Mouse (Mus musculus) kidney, postnatal 0 days (tissue): Measurements from ENCODE around the gene Ostf1. TPM values are rescaled to one million over a fixed set of nuclear protein-coding genes. Genes with fewer than 3 reads are reported as not detected.
A peak's percentile ranks its signal among the peaks of the same experiment; 100 is the strongest.

Experiments
- ATAC-seq: fragments of 200-750 bp; cut with Nextera tagmentation; replicated peaks from 2 replicates; pipeline ENCODE4 v1.8.0; 2017; ENCODE audit warnings: low read depth, moderate number of reproducible peaks, moderate TSS enrichment, moderate library complexity; ENCODE audit not compliant: low FRiP score
- DNase-seq: peaks from one replicate; pipeline ENCODE4 v3.0.0-alpha.2; 2016; ENCODE audit warnings: low spot score
- H3K27ac ChIP-seq: fragments of 300-500 bp; sonication (generic); 2 replicates; pipeline ENCODE4 v1.5.1; 2014; ENCODE audit warnings: mild to moderate bottlenecking
- H3K27me3 ChIP-seq: fragments of 300-500 bp; sonication (generic); 2 replicates; pipeline ENCODE4 v1.6.1; 2014; ENCODE audit warnings: low read length, mixed read lengths; ENCODE audit not compliant: insufficient read depth
- H3K36me3 ChIP-seq: fragments of 300-500 bp; sonication (generic); 2 replicates; pipeline ENCODE4 v1.6.1; 2014; ENCODE audit warnings: low read length, mixed read lengths; ENCODE audit not compliant: insufficient read depth
- H3K4me1 ChIP-seq: fragments of 300-500 bp; sonication (generic); replicated peaks from 2 replicates; pipeline ENCODE4 v1.6.1; 2014; ENCODE audit warnings: antibody characterized with exemption, low read length, mixed read lengths; ENCODE audit not compliant: insufficient read depth
- H3K4me2 ChIP-seq: fragments of 300-500 bp; sonication (generic); 2 replicates; pipeline ENCODE4 v1.6.1; 2014; ENCODE audit warnings: mild to moderate bottlenecking, low read length, moderate library complexity, mixed read lengths
- H3K4me3 ChIP-seq: fragments of 300-500 bp; sonication (generic); replicated peaks from 2 replicates; pipeline ENCODE4 v1.5.1; 2014; ENCODE audit warnings: low read depth, low read length
- H3K9ac ChIP-seq: fragments of 300-500 bp; sonication (generic); 2 replicates; pipeline ENCODE4 v1.6.1; 2014; ENCODE audit warnings: low read depth, low read length
- H3K9me3 ChIP-seq: fragments of 300-500 bp; sonication (generic); replicated peaks from 2 replicates; pipeline ENCODE4 v1.6.1; 2016; ENCODE audit warnings: low read length, inconsistent platforms, mixed read lengths
- CTCF ChIP-seq: IDR thresholded peaks from 2 replicates; pipeline ENCODE4 v1.5.1; 2016; ENCODE audit warnings: antibody characterized with exemption, low read depth, mild to moderate bottlenecking, moderate library complexity
- WGBS: fragments of 180-500 bp; shearing (Covaris S2); extraction: QIAGEN DNeasy Blood & Tissue Kit; methylation state at CpG from one replicate; pipeline ENCODE4 v1.1.7; 2014; 5-methylcytosine and 5-hydroxymethylcytosine counted together
- polyA plus RNA-seq: library from polyadenylated mRNA; unstranded; fragments of >200 nt; fragmentation: Nextera tagmentation; extraction: Ambion mirVana; gene quantifications from 2 replicates; pipeline ENCODE4 v1.2.1, GENCODE M21; 2015

Ostf1 gene
- polyA plus RNA-seq, 1 experiment from 2014 or later, result 191 TPM

- H3K36me3 ChIP-seq, result no peaks in the 10 kb centered on the region
- H3K27me3 ChIP-seq, result no peaks in the 10 kb centered on the region
- peak overlapping the region; percentile 71 for H3K4me3 ChIP-seq
- ATAC-seq, result peak; percentile 23; the same call in 1 of the 2 replicates
- peak overlapping the region; percentile 97 for H3K27ac ChIP-seq
- 53% methylated on average over 1 of the region's 1 CpGs for WGBS
- peak overlapping the region; percentile 83; the same call in 1 of the 2 replicates for H3K9ac ChIP-seq
- peak; percentile 44 for DNase-seq
- peak overlapping the region; percentile 61 for H3K4me2 ChIP-seq
- TF ChIP-seq CTCF, result no peak
- H3K4me1 ChIP-seq, result peaks cover 16% of the 10 kb centered on the region; the same call in 1 of the 2 replicates
- H3K9me3 ChIP-seq, result no peaks in the 10 kb centered on the region
Observed at GRCm38 (mm10) chr19:18629589-18629988, 2.0 kb downstream of the Ostf1 start.

GRCm38 (mm10) chr19:18623894-18624293, 7.7 kb downstream of the Ostf1 start:
- no peak overlapping the region for H3K27ac ChIP-seq
- no peak overlapping the region for H3K4me3 ChIP-seq
- H3K27me3 ChIP-seq, result no peaks in the 10 kb centered on the region
- H3K36me3 ChIP-seq, result no peaks in the 10 kb centered on the region
- no peak overlapping the region for H3K4me2 ChIP-seq
- no peak overlapping the region for H3K9ac ChIP-seq
- no peaks in the 10 kb centered on the region for H3K9me3 ChIP-seq
- ATAC-seq, result no peak
- WGBS, result 75% methylated on average over 2 of the region's 2 CpGs
- no peak for TF ChIP-seq CTCF
- no peak for DNase-seq
- 0 out of 2 replicates have a peak, but pooled peaks cover 4% of the 10 kb centered on the region for H3K4me1 ChIP-seq

DNA sequence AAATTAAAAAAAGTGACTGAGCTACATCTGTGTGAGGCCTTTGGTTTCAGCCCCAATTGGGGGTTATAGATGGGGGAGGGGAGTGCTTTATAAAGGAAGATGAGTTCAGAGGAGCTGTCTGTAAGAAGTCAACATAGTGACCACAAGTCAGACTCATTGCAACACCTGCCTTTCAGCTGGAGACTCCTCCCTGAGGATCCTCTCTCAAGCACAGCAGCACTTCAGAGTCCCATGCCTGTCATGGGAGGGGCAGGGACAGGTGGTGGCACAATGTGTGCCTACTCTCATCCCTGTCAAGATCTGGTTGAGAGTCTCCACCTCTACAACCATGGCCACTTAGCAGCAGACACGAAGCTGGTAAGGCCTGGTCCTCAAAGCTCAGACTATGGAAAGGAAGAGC, 11.9 kb downstream of the Ostf1 start:
- Histone ChIP-seq H3K27ac (no peak overlapping the region), H3K4me1 (0 out of 2 replicates have a peak, but pooled peaks cover 3% of the 10 kb centered on the region), H3K9ac (no peak overlapping the region), H3K4me2 (no peak overlapping the region), H3K4me3 (no peak overlapping the region), H3K36me3 (no peaks in the 10 kb centered on the region), H3K27me3 (no peaks in the 10 kb centered on the region), H3K9me3 (no peaks in the 10 kb centered on the region)
- DNase-seq (no peak), ATAC-seq (no peak)
- WGBS, result 95% methylated on average over 1 of the region's 1 CpGs
- no peak for TF ChIP-seq CTCF

DNA sequence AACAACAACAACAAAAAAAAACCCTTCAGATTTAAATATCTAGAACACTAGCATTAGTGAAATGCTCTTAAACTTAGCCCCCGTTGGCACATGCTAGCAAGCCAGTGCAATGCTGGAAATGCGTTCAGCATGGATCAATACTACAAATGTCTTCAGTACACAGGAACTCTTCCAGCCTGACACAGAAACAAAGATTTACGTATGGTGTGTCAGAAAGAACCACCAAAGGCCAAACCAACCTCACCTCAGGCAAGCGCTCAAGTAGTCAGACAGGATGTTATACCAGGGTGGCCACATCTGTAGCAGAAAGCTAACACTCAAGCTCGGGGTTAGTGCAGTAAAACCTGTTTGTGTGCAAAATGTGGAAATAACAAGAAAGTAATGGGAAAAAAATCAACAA, 12.6 kb downstream of the Ostf1 start:
- 58% methylated on average over 5 of the region's 5 CpGs for WGBS
- no peak for TF ChIP-seq CTCF
- Histone ChIP-seq H3K9ac (no peak overlapping the region), H3K4me2 (no peak overlapping the region), H3K27ac (peak overlapping the region; percentile 11; the same call in 1 of the 2 replicates), H3K4me3 (no peak overlapping the region), H3K4me1 (0 out of 2 replicates have a peak, but pooled peaks cover 3% of the 10 kb centered on the region), H3K36me3 (no peaks in the 10 kb centered on the region), H3K27me3 (no peaks in the 10 kb centered on the region), H3K9me3 (no peaks in the 10 kb centered on the region)
- ATAC-seq (no peak), DNase-seq (no peak)

DNA sequence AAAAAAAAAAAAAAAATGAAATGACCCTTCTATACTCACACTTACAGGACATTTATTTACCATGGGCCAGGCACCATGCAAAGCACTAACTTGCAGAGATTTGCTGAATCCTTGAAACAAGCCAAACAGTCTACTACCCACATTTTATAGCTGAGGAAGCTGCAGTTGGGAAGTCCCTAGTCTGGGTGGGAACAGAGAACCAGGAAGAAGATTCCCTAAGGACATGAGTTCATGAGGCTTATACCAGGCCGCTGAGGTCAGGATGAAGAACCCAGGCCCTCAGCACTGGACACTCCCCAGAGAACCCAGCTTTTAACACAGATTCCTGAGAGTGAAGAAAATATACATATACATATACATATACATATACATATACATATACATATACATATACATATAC, 14.1 kb downstream of the Ostf1 start:
- no peaks in the 10 kb centered on the region for H3K36me3 ChIP-seq
- no peak for ATAC-seq
- WGBS, result 82% methylated on average over 1 of the region's 1 CpGs

DNA sequence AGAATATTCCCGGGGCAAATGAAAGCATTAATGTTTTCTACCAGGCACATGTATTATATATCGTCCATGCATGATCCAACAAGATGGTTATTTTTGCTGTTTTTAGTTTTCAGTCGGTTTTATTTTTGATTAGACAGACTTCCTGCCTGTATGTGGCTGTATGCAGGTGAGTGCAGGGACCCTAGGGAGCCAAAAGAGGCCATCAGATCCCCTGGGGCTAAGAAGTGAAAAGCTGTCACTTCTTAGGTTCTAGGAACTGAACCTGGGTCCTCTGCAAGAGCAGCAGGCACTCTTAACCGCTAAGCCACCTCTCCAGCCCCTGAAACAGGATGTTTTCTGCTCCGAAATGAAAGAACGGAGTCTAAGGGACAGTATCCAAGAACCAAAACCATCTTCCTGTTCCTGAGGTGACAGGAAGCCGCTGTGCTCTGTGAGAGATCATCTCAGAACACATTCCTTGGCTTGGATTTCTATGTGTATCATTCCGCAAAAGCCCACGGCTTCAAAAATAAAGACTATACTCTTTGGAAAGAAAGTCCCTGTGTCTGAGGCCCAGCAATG, 15.9 kb downstream of the Ostf1 start:
- no peak overlapping the region for H3K4me3 ChIP-seq
- 0 out of 2 replicates have a peak overlapping the region, but pooled peaks have one; percentile 8 for H3K4me2 ChIP-seq
- no peaks in the 10 kb centered on the region for H3K4me1 ChIP-seq
- no peaks in the 10 kb centered on the region for H3K9me3 ChIP-seq
- H3K27me3 ChIP-seq, result no peaks in the 10 kb centered on the region
- TF ChIP-seq CTCF, result no peak
- H3K9ac ChIP-seq, result no peak overlapping the region
- DNase-seq, result peak; percentile 42
- WGBS, result 68% methylated on average over 9 of the region's 9 CpGs
- peak overlapping the region; percentile 43; the same call in 1 of the 2 replicates for H3K27ac ChIP-seq
- ATAC-seq, result no peak
- no peaks in the 10 kb centered on the region for H3K36me3 ChIP-seq

More for the DNA sequence above, 14.1 kb downstream of the Ostf1 start:
- Histone ChIP-seq H3K9ac (no peak overlapping the region), H3K27me3 (no peaks in the 10 kb centered on the region), H3K4me2 (no peak overlapping the region), H3K4me1 (no peaks in the 10 kb centered on the region), H3K9me3 (no peaks in the 10 kb centered on the region), H3K4me3 (no peak overlapping the region), H3K27ac (no peak overlapping the region)
- no peak for DNase-seq
- TF ChIP-seq CTCF, result no peak
